Mouse (Mus musculus) kidney, postnatal 25 days (tissue): ENCODE data around the gene Cd248.

Experiments
- DNase-seq, 2 experiments: peaks; one replicate each; pipeline ENCODE4 v3.0.0; 2021; ENCODE audit warnings: mixed read lengths in 2 of 2

Cd248 gene

GRCm38 (mm10) chr19:5052166-5052822 lies 15.6 kb upstream of the Cd248 start:
- DNase-seq, result no peak

DNA sequence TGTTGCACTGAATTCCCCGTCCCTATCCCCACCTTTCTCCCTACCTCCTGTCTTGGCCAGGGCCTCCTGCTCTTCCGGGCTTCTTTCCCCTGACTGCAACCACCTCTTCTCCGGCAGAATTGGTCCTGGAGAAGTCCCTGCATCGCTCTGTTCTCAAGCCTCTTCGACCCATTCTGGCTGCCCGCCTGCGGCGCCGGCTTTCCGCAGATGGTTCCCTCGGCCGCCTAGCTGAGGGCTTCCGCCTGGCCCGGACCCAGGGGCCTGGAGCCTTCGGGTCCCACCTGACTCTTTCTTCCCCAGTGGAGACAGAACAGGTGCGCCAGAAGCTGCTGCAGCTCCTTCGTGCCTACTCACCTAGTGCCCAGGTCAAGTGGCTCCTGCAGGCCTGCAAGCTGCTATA lies 15.0 kb upstream of the Cd248 start:
- no peak for DNase-seq

DNA sequence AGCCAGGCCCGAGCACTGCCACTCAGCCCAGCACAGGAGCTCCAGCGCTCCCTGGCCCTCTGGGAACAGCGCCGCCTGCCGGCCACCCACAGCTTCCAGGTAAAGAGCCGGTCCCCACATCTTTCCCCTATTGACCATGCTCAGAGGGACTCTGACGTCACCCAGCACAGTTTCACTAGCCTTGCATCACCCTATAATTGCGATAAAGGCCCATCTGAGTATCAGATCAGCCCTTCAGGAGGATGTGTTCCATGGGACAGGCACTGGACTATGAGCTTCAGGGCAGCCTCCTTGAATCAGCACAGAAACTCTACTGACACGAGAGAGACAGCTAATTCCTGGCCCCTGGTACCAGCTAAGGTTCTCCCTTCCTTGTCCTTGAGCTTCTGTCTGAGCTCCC lies 14.0 kb upstream of the Cd248 start:
- peak; percentile 60 to 73 for DNase-seq

DNA sequence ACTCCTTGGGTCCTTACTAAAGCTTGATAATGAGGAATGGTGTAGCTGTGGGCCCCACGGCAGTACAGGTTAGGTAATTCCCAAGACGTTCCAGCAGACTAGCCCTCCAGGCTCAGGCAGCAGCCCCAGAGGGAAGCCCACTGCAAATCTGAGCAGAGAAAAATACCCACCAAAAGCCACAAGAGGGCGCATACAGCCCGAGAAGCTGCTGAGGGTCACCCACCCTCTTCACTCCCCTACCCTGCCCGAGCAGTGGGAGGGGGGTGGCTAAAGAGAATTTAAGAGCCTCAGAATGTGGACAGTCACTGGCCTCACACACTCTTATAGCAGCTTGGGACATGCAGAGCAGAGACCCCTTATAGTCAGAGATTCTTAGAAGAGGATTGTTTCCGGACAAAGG lies 11.6 kb upstream of the Cd248 start:
- DNase-seq, result peak in 1 of 2 experiments; percentile 45

DNA sequence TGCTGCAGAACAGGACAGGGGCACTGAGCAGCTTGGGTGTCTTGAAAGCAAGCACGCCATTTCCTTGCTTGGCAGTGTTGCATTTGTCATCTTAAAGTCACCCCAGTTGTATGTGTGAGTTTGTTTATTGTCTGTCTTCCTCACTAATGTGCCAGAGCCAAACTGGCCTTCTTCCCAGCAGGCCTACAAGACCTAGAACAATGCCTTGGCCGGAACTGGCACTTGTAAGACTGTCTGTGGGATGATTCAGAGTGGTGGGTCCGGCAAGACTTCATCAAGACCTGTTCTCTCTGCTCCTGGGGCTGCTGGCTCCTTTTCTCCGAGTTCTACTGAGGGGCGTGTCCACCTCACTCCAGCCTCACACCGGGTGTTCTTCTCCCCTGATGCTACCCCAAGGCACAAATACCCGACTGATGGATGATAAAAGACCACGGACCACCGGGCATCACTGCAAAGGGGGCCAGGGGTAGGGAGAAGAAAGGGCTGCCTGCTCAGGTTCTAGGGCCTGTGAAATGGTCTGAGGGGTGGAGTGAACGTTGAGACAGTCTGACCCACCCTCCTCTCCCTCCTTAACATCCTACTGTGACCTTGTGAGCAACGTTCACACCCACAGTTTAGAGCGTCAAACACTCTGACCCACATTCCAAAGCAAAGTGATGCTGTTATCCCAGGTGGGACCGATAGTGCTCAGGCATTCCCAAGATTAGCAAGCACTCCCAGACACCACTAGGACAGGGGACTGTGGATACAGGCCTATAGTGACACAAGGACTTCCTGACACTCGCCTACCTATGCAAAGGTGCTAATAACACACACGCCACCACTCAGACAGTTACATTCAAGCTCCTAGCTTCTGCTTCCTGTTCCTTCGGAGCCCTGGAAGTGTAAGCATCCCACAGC lies 9.8 kb upstream of the Cd248 start:
- no peak for DNase-seq

- peak; percentile 37 to 51 for DNase-seq
Measured at GRCm38 (mm10) chr19:5058801-5059771, 8.8 kb upstream of the Cd248 start.

GRCm38 (mm10) chr19:5060365-5061330 lies 7.2 kb upstream of the Cd248 start:
- DNase-seq, result peak in 1 of 2 experiments; percentile 35

DNA sequence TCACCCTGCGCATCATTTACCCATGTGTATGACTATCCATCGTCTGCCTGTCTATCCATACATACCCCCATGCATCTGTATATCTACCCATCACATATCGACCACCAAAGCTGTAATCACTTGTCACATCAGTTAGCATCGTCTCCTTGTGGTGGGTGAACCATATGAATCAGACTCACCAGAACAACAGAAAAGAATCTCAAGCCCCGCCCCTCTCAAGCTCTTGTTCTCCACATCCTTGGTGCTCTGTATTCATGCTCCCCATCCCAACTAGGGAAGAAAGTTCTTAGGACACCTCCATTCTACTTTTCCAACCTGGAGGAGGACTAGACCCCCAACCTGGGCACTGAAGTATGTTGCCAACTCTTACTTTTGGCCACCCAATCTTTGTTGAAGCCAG lies 5.8 kb upstream of the Cd248 start:
- no peak for DNase-seq

GRCm38 (mm10) chr19:5062446-5062845 lies 5.4 kb upstream of the Cd248 start:
- DNase-seq, result peak in 1 of 2 experiments; percentile 28

- DNase-seq, result peak in 1 of 2 experiments; percentile 31
Measured at GRCm38 (mm10) chr19:5065104-5065503, 2.8 kb upstream of the Cd248 start.

DNA sequence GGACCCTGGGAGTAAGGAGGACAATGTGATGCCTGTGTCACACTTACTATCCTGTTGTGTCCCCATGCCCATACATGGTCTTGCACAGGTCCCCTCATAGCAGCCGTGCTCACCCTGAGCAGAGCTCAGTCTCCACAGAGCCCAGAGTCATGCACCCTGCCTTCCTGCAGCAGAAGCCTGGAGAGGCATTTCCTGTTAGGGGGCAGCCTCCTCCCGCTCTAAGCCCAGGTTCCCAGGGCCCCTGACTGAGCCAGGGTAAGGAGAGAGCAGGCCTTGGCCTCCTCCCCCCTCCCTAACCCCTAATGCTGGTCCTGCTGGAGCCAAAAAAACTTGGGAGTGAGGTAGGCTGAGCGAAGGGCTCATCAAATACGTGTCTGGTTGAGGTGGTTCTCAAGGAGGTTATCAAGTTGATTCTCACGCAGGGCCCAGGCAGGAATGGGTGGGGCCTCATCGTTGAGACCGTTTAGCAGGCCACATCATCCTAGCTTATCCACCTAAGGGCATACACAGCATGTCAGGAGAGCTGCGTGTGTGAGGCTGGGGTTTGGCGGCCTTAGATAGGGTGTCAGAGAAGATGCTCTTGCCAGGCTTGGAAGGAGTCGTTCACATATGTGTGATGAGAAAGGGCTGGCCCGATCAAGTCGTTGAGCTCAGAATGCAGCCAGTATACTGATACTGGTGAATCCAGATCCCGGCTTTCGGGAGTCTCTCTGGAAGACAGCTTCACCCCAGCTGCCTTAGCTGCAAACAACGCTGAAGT lies 658 bp upstream of the Cd248 start:
- DNase-seq, result peak in 1 of 2 experiments; percentile 34

DNA sequence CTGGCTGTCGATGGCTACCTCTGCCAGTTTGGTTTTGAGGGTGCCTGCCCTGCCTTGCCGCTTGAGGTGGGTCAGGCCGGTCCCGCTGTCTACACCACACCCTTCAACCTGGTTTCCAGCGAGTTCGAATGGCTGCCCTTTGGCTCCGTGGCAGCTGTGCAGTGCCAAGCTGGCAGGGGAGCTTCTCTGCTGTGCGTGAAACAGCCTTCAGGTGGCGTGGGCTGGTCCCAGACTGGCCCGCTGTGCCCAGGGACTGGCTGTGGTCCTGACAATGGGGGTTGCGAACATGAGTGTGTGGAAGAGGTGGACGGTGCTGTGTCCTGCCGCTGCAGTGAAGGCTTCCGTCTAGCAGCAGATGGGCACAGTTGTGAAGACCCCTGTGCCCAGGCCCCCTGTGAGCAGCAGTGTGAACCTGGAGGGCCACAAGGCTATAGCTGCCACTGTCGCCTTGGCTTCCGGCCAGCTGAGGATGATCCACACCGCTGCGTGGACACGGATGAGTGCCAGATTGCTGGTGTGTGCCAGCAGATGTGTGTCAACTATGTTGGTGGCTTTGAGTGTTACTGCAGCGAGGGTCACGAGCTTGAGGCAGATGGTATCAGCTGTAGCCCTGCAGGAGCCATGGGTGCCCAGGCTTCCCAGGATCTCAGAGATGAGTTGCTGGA lies 824 bp downstream of the Cd248 start:
- DNase-seq, result peak; percentile 35 to 43

GRCm38 (mm10) chr19:5069486-5069885 lies 1.6 kb downstream of the Cd248 start:
- DNase-seq, result peak in 1 of 2 experiments; percentile 24

- DNase-seq, result peak in 1 of 2 experiments; percentile 29
Measured at GRCm38 (mm10) chr19:5069978-5070377, 2.1 kb downstream of the Cd248 start.

- DNase-seq, result peak in 1 of 2 experiments; percentile 39
Measured at GRCm38 (mm10) chr19:5071077-5071476, 3.2 kb downstream of the Cd248 start.

- peak; percentile 69 to 86 for DNase-seq
Measured at GRCm38 (mm10) chr19:5071545-5072369, 3.9 kb downstream of the Cd248 start.

- peak in 1 of 2 experiments; percentile 26 for DNase-seq
Measured at GRCm38 (mm10) chr19:5072389-5073019, 4.6 kb downstream of the Cd248 start.

DNA sequence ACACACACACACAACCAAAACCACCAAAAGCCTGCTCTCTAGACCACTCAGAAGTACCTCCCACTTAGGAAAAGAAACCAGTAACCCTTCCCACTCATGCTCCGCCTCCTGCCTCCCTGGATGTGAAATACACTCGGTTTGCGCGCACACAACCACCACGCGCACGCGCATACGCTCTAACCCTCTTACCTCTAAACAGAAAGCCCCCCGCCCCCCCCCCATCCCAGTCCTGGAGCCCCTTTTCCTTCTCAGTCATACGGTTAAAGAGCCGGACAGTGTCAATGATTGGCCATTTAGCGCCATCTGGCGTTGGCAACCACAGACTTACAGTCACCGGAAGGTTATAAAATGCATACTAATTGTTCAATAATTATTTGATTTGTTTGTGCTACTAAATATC lies 5.2 kb downstream of the Cd248 start:
- peak; percentile 69 to 83 for DNase-seq

GRCm38 (mm10) chr19:5073518-5073917 lies 5.6 kb downstream of the Cd248 start:
- DNase-seq, result no peak
